Mouse (Mus musculus) heart, embryonic 13.5 days (tissue): ENCODE results near the gene Ednra. TPM values are rescaled to one million over a fixed set of nuclear protein-coding genes. Genes with fewer than 3 reads are reported as not detected.

Experiments
- ATAC-seq: fragments of 200-750 bp; cut with Nextera tagmentation; 2 replicates; pipeline ENCODE4 v1.8.0; 2017; ENCODE audit warnings: moderate TSS enrichment; ENCODE audit not compliant: insufficient number of reproducible peaks, low FRiP score, low TSS enrichment; ENCODE audit errors: extremely low read depth
- H3K27ac ChIP-seq: fragments of 300-500 bp; sonication (generic); replicated peaks from 2 replicates; pipeline ENCODE4 v1.5.1; 2015; ENCODE audit warnings: moderate library complexity, mild to moderate bottlenecking, inconsistent platforms
- H3K27me3 ChIP-seq: fragments of 300-500 bp; sonication (generic); replicated peaks from 2 replicates; pipeline ENCODE4 v1.6.1; 2015; ENCODE audit warnings: mild to moderate bottlenecking, inconsistent platforms
- H3K36me3 ChIP-seq: fragments of 300-500 bp; sonication (generic); 2 replicates; pipeline ENCODE4 v1.6.1; 2015; ENCODE audit warnings: mild to moderate bottlenecking, inconsistent platforms
- H3K4me1 ChIP-seq: fragments of 300-500 bp; sonication (generic); 2 replicates; pipeline ENCODE4 v1.6.1; 2015; ENCODE audit warnings: inconsistent platforms
- H3K4me2 ChIP-seq: fragments of 300-500 bp; sonication (generic); 2 replicates; pipeline ENCODE4 v1.6.1; 2015; ENCODE audit warnings: inconsistent platforms, mild to moderate bottlenecking, moderate library complexity
- H3K4me3 ChIP-seq: fragments of 300-500 bp; sonication (generic); 2 replicates; pipeline ENCODE4 v1.5.1; 2015; ENCODE audit warnings: moderate library complexity, mild to moderate bottlenecking, inconsistent platforms
- H3K9ac ChIP-seq: fragments of 300-500 bp; sonication (generic); 2 replicates; pipeline ENCODE4 v1.6.1; 2015; ENCODE audit warnings: inconsistent platforms, mild to moderate bottlenecking, moderate library complexity
- H3K9me3 ChIP-seq: fragments of 300-500 bp; sonication (generic); 2 replicates; pipeline ENCODE4 v1.6.1; 2016; ENCODE audit warnings: inconsistent platforms
- WGBS: fragments of 180-500 bp; shearing (Covaris S2); methylation state at CpG from one replicate; pipeline ENCODE4 v1.1.7; 2015; ENCODE audit warnings: mixed read lengths; 5-methylcytosine and 5-hydroxymethylcytosine counted together
- polyA plus RNA-seq: library from polyadenylated mRNA; unstranded; fragments of >200 nt; fragmentation: Nextera tagmentation; extraction: Ambion mirVana; gene quantifications from 2 replicates; pipeline ENCODE4 v1.2.1, GENCODE M21; 2015

Ednra gene
- polyA plus RNA-seq, 1 experiment from 2014 or later, result 42.8 TPM

DNA sequence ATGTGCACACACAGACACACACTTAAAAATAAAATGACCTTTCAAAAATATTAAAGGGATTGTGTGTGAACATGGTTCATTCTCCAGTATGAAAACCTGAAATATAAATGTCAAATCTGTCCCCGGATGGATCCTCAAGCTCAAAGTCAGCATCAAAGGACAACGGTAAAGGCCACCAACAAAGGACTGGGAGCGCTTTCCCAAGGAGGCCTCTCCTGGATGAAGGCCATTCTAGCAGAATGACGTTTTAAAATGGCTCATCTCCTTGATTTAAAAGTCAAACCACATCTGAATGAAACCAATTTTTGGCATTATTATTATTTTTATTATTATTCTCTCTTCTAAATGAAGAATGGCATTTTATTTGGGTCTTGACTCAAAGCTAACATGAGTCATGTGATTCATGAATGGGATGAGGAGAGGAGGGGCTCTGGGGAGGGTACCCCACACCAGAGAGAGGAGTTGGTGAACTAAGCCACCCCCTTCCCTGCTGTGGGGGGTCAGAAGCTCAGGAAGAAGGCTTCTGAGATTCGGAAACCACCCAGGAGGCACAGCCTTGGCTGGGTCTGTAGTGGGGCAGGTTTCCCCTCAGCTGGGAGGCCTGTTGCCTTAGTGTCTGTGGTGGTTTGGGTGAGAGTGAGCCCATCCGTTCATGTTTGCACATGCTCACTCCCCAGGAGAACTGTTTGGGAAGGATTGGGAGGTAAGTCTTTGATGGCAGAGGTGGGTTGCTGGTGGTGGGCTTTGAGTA is 40.7 kb downstream of the Ednra start:
- WGBS, result 82% methylated on average over 6 of the region's 6 CpGs

DNA sequence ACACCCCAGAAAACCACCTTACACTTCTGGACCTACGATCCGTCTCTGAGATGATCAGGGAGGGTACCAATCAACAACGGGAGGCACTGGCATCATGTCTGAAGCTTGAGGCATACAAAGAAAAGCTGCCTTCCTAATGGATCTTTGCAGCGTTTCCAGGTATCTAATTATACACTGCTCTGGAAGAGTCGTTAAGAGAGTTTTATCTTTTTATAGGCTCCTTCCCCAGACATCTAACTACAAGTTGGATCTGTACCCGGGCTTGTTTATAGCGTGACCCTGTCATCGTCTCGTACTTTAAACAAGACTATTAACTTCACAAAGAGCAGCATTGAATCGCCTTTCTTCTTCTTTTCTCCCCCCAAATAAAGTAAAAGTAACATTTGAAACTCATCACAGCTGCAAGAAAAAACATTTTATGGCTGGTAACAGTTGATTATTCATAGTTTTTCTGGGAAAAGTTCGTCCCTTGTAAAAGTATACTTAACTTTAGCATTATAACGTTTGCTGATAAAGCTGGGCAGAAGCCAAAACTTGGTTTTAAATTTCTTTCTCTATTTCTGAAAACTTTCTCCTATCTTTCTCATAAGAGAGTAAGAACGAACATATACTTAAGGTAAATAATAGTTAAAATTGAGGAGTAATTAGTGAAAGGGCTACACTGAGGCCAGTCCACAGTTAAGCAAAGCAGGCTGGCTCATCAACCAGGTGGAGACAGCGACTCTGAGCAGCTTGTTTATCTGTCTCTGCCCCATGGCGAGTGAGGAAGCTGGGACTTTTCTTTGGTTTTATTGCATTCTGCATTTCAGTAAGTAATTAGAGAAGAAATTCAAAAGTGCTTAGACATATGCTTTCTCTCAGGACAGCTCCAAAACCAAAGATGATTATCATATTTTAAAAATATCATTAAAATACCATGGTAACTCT is 42.0 kb downstream of the Ednra start:
- peak overlapping the region; percentile 78 for H3K27ac ChIP-seq
- peak overlapping the region; percentile 14; the same call in 1 of the 2 replicates for H3K4me3 ChIP-seq
- no peak for ATAC-seq
- H3K36me3 ChIP-seq, result peaks cover 19% of the 10 kb centered on the region
- H3K4me1 ChIP-seq, result peaks cover 48% of the 10 kb centered on the region
- WGBS, result 31% methylated on average over 15 of the region's 15 CpGs
- H3K9ac ChIP-seq, result peak overlapping the region; percentile 71
- H3K9me3 ChIP-seq, result no peaks in the 10 kb centered on the region
- no peaks in the 10 kb centered on the region for H3K27me3 ChIP-seq
- peak overlapping the region; percentile 57 for H3K4me2 ChIP-seq

More for the DNA sequence above, 40.7 kb downstream of the Ednra start:
- Histone ChIP-seq H3K27me3 (no peaks in the 10 kb centered on the region), H3K9ac (no peak overlapping the region), H3K27ac (peak overlapping the region; percentile 61), H3K4me2 (no peak overlapping the region), H3K9me3 (no peaks in the 10 kb centered on the region), H3K36me3 (peaks cover 31% of the 10 kb centered on the region), H3K4me1 (peaks cover 48% of the 10 kb centered on the region), H3K4me3 (no peak overlapping the region)
- ATAC-seq, result no peak

DNA sequence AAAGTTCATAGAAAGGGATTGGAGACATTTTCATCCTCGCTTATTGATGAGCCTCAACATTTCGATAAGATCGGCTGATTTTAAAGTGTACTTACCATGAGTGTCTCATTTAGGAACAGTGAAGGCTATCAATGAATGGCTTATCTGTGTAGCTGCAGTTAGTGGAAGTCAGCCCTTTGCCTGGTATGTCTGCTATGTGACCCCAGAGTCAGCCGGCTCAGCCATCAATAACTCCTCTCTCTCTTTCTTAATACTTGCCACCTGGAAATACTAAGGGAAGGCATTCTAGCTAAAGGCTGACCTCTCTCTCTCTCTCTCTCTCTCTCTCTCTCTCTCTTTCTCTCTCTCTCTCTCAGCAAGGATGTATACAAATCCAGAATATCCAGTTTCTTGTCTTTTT is 52.2 kb downstream of the Ednra start:
- WGBS, result 31% methylated on average over 4 of the region's 4 CpGs
- Histone ChIP-seq H3K4me3 (no peak overlapping the region), H3K9ac (no peak overlapping the region), H3K9me3 (no peaks in the 10 kb centered on the region), H3K27ac (peak overlapping the region; percentile 72), H3K27me3 (no peaks in the 10 kb centered on the region), H3K4me1 (peaks cover 34% of the 10 kb centered on the region), H3K36me3 (peaks cover 76% of the 10 kb centered on the region), H3K4me2 (no peak overlapping the region)
- no peak for ATAC-seq

DNA sequence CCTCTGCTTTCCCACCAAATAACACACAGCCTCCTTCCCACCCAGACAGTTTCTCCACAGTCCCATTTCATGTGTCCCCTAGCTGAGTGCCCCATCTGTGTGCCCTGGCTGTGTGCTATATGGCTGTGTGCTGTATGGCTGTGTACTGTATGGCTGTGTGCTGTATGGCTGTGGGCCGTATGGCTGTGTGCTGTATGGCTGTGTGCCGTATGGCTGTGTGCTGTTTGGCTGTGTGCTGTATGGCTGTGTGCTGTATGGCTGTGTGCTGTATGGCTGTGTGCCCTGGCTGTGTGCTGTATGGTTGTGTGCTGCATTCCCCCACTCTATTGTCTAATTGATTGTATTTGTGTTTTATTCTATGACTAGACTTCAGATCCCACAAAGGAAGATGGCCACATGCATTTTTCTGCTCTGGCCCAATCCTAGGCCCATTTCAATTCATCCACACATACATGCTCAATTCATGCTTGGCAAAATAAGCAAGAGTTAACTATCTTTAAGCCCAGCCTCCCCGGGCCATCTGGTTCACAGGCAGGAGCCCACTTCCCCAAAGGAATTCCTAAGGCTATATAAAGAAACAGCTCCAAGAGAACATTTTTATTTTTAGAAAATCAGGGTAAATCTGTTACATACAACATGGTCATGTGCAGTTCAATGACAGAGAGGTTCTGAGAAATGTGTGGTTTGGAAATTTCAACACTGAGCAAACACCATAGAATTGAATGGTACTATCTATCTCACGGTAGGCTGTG is 53.5 kb downstream of the Ednra start:
- Histone ChIP-seq H3K27me3 (no peaks in the 10 kb centered on the region), H3K4me1 (peaks cover 34% of the 10 kb centered on the region), H3K27ac (peak overlapping the region; percentile 72), H3K36me3 (peaks cover 86% of the 10 kb centered on the region), H3K9ac (no peak overlapping the region), H3K4me2 (no peak overlapping the region), H3K4me3 (no peak overlapping the region), H3K9me3 (no peaks in the 10 kb centered on the region)
- WGBS, result 59% methylated on average over 4 of the region's 4 CpGs
- no peak for ATAC-seq

DNA sequence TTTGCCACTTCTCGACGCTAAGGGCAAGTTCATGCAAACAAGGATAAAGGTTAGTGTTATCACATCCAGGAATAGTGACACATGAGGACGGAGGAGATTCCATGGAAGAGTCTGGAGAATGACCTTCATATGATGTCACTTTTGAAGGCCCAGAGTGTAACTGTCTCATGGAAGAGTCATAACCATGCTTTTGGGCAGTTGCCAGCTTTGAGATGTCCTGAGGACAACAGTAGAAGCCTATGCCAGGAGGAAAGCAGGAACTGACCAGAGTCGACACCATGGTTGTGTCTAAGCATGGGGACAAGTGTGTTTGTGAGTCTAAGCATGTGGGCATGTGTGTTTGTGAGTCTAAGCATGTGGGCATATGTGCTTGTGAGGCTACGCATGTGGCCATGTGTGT is 56.3 kb downstream of the Ednra start:
- H3K4me3 ChIP-seq, result no peak overlapping the region
- no peaks in the 10 kb centered on the region for H3K9me3 ChIP-seq
- H3K36me3 ChIP-seq, result peaks cover 91% of the 10 kb centered on the region
- peaks cover 28% of the 10 kb centered on the region for H3K4me1 ChIP-seq
- no peaks in the 10 kb centered on the region for H3K27me3 ChIP-seq
- no peak overlapping the region for H3K27ac ChIP-seq
- no peak overlapping the region for H3K4me2 ChIP-seq
- no peak for ATAC-seq
- H3K9ac ChIP-seq, result no peak overlapping the region
- 69% methylated on average over 5 of the region's 5 CpGs for WGBS

DNA sequence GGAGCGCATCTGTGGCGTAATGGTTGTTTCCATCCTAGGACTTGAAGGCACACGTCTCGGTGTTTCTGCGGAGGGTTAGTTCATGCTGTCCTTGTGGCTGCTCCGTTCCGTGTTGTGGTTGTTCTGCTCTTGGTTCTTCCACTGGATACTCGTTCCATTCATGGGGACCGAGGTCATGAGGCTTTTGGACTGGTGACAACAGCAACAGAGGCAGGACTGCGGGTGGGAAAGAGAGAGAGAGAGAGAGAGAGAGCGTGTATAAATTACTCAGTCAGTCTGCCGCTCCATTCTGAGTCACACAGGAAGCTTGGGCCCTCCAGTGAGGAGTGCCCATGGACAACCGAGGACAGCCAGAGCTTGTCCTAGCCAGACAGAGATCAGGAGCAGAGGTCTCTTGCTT is 59.4 kb downstream of the Ednra start:
- Histone ChIP-seq H3K36me3 (peaks cover 76% of the 10 kb centered on the region), H3K9me3 (no peaks in the 10 kb centered on the region), H3K9ac (no peak overlapping the region), H3K4me1 (no peaks in the 10 kb centered on the region), H3K4me3 (no peak overlapping the region), H3K27me3 (no peaks in the 10 kb centered on the region), H3K4me2 (no peak overlapping the region), H3K27ac (no peak overlapping the region)
- 83% methylated on average over 13 of the region's 13 CpGs for WGBS
- no peak for ATAC-seq

DNA sequence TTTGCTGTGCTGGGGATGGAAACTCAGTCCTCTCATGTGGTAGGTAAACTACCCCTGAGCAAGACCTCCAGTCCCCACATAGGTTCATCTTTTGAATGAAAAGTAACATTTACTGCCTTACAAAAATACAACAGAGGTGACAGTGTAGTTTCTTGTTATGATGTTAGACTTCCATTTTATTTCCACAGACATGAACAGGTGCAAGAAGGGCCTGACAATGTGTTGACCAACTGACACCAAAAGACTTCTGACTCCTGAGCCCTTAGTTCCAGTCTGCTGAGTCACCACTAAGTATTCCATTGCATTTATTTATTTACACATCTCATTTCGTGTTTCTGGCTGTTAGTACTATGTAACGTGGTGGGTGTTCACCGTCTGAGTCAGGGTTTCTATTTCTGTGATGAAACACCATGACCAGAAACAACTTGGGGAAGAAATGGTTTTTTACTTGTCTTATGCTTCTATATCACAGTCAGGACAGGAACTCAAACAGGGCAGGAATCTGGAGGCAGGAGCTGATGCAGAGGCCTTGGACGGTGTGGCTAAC is 64.7 kb downstream of the Ednra start:
- peaks cover 23% of the 10 kb centered on the region for H3K36me3 ChIP-seq
- 80% methylated on average over 4 of the region's 4 CpGs for WGBS
- no peak for ATAC-seq
- H3K27me3 ChIP-seq, result no peaks in the 10 kb centered on the region
- H3K9ac ChIP-seq, result no peak overlapping the region
- no peaks in the 10 kb centered on the region for H3K4me1 ChIP-seq
- no peaks in the 10 kb centered on the region for H3K9me3 ChIP-seq
- H3K27ac ChIP-seq, result no peak overlapping the region
- H3K4me2 ChIP-seq, result no peak overlapping the region
- no peak overlapping the region for H3K4me3 ChIP-seq

DNA sequence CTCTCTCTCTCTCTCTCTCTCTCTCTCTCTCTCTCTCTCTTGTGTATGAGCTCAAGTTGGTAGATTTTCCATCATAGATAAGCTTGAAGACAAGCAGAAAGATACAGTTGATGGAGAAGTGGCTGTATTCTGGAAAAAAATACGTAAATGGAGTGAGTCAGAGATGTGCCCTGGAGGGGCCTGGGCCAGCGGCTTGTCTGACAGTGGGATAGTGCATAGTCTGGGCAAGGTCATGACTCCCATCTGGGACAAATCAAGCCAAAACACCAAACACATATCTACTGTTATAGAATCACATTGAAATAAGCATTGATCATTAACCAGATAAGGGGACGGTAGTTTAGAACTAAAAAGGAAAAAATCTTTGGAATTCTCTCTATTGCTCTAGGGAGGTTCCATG is 65.9 kb downstream of the Ednra start:
- WGBS, result 59% methylated on average over 3 of the region's 3 CpGs

DNA sequence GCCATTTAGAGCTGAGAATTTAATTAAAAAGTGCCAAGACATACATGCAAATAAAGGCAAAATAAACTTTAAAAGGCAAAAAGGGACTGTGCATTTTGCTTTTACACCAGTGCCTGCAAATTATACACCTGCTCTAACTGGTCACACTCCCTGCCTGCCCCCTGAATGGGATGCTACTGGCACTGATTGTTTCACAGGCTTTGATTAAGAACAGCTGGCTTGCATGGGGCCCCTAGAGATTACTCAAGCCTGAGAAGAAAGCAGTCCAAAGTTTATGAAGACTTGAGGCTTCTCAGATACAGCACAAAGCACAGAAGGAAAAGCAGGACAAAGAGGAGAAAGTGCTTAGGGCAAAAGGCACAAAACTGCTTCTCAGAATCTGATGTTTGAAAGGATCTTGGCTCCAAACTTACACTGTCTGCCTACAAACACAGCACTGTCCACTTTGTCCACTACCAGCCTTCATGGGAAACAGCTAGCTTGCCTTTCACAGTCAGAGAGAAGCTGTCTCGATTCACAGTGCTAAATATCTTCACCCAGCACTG is 73.5 kb downstream of the Ednra start:
- Histone ChIP-seq H3K9ac (no peak overlapping the region), H3K9me3 (no peaks in the 10 kb centered on the region), H3K4me3 (no peak overlapping the region), H3K4me2 (no peak overlapping the region), H3K4me1 (no peaks in the 10 kb centered on the region), H3K27ac (no peak overlapping the region), H3K27me3 (no peaks in the 10 kb centered on the region), H3K36me3 (no peaks in the 10 kb centered on the region)
- no peak for ATAC-seq
- WGBS, result 54% methylated on average over 1 of the region's 1 CpGs

More for the DNA sequence above, 65.9 kb downstream of the Ednra start:
- H3K4me1 ChIP-seq, result no peaks in the 10 kb centered on the region
- no peaks in the 10 kb centered on the region for H3K9me3 ChIP-seq
- no peak overlapping the region for H3K4me2 ChIP-seq
- no peaks in the 10 kb centered on the region for H3K27me3 ChIP-seq
- H3K36me3 ChIP-seq, result peaks cover 10% of the 10 kb centered on the region
- no peak overlapping the region for H3K4me3 ChIP-seq
- ATAC-seq, result no peak
- H3K27ac ChIP-seq, result no peak overlapping the region
- H3K9ac ChIP-seq, result no peak overlapping the region

DNA sequence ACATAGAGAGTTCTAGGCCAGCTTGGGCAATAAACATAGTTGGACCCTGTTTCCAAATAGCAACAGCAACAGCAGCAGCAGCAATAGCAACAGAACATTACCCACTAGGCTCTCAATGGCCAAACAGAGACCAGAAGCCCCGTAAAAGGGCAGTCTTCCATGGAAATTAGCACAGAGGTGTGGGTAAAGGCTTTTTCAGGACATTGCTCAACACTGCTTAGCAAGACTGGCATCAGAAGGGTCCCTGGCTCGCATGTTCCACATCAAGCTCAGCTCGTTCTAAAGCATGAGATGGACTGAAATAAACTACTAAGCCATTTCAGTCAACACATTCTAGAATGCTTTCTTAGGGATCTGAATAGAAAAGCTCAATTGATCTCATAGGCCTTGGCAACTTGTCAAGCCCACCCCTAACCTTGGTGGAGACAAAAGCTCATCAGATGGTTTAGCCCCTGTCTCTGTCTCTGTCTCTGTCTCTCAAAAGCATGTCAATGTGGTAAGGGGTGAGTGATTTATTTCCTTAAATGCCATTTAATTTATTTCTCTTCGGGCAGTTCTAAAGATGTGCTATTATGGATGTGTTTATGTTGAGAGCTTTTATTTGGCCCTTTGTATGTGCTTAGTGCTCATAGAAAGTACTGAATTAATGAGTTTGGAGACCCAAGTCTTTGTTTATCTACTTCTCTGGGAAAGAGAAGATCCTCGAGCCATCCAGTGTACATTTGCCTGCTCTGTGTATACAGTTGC is 84.0 kb downstream of the Ednra start:
- Histone ChIP-seq H3K4me2 (no peak overlapping the region), H3K9me3 (no peaks in the 10 kb centered on the region), H3K27me3 (no peaks in the 10 kb centered on the region), H3K27ac (no peak overlapping the region), H3K9ac (no peak overlapping the region), H3K4me3 (no peak overlapping the region), H3K4me1 (peaks cover 3% of the 10 kb centered on the region), H3K36me3 (no peaks in the 10 kb centered on the region)
- ATAC-seq, result no peak
- WGBS, result 68% methylated on average over 5 of the region's 5 CpGs
